Mouse (Mus musculus): ENCODE results near the gene Gid8.

Gene Gid8

DNA sequence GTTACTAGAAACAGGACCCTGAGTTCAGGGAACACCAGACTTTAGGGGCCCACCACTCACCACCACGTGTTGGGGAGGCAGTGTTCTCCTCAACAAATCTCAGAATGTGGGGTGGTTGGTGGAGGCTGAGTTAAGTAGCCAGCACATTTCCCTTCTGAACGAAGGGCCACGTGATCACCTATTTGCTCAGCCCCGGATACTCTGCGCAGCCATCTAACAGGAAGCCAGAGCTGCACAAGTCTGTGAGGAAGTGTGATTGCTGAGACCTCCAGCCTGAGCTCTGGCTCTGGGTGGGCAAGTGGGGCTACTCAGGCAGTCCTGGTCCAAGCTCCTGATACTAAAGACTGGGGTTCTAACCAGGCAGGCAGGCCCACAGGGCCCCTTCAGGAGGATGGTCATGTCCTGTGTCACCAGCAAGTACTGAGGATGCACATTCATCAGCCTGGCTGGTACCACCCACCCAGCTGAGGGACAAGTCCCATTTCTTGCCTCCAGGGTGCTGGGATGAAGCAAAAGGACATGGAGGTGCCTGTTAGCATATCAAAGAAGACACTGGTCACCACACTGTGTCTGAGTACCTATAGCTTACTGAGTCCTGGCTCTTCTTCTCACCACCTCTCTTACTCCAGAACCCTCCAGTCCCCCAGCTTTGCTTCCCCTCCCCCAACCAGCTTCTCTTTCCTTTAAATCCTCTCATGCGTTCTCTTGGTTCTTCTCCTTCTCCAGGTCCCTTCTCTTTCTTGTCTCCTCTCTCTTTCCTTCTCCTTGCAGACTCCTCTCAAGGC is 16.9 kb downstream of the Gid8 start:
- no peak for TF ChIP-seq GATA4 (IDR thresholded peaks at IDR 0.05; ENCODE audit: insufficient replicate concordance, low read length)

DNA sequence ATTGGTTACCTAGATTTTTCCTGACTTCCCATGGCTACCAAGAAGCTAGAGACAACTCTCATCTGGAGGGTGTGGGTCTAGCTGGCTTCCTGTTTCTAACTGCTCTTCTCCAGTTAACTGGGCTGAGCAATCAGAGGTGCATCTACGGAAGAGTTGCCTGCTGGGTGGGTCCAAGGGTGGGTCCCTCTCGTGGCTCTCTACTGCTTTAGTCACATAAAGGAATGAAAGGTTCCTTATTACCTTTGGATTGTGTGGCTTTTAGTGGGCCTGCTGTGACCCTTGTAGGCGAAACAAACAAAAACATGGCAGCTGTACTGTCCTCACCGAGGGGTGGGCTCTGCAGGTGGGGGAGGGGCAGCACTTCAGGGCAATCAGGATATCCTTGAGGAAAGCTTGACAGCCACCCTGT is 17.7 kb downstream of the Gid8 start:
- TF ChIP-seq GATA4 (IDR thresholded peaks at IDR 0.05; ENCODE audit: insufficient replicate concordance, low read length) = no peak

DNA sequence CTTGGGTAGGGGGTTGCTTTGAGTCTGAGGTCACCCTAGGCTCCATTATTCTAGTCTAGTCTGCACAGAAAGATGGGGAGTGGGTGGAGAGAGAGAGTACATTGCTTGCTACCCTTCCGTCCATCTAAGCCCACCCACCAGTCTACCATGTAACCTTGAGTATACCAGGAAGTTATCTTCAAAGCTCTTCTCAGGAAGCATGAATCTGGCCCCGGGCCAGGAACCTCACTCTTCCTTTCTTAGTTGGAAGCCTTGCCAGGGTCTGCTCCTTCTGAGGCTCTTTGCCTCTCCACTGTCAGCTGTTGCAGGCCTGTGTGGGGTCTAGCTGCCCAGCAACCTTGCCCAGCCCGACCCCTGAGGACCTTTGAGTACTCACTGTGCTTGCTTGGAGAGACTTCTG is 21.1 kb downstream of the Gid8 start:
- no peak for TF ChIP-seq GATA4 (IDR thresholded peaks at IDR 0.05; ENCODE audit: insufficient replicate concordance, low read length)

DNA sequence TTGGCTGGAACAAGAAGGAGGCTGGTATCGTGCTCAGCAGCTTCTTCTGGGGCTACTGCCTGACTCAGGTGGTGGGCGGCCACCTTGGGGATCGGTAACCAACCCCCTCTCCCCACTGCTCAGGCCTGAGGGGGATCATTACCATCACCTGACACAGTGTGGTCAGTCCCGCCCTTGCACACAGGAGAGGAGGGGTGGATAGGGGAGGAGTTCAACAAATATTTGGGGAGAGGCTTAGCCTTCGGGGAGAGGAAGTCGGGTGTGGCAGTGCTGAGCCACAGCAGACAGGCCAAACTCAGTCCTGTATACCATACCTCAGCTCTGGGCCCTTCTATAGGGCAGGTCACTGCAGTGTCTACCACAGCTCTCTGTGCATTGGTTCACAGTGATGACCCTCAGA is 22.1 kb downstream of the Gid8 start:
- no peak for TF ChIP-seq GATA4 (IDR thresholded peaks at IDR 0.05; ENCODE audit: insufficient replicate concordance, low read length)

DNA sequence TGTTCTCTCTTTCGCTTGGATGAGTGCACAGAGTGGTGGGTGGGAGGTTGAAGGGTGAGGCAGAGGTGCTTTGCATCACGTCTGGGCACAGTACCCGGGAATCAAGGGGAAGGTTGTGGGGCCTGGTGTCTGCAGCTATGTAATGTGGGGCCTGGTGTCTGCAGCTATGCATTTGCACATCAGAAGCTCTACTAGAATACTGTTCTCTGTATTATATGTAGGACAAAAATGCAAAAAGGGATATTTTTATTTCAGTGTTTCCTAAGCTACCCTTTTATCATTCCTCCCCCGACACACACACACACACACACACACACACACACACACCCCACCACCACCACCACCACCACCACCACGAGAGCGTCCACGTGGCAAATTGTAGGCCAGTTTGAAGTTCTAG is 25.3 kb downstream of the Gid8 start:
- TF ChIP-seq GATA4 (IDR thresholded peaks at IDR 0.05; ENCODE audit: insufficient replicate concordance, low read length) = no peak

DNA sequence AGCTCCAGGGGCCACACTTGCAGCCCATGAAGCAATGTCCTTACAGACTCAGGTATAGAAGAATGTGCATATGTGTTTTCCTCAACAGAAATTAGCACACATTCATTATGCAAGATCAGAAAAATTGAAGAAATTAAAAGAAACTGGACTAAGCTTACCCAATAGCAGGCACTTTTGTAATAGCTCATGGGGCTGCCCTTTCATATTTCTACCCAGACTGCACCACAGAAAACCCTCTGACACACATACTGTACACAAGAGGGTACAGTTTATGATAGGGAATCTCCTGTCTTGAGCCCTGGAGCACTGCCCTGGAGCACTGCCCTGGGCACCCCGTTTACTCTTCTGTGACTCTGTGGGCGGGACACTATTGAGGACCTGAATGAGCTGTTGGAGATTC is 28.1 kb downstream of the Gid8 start:
- TF ChIP-seq GATA4 (IDR thresholded peaks at IDR 0.05; ENCODE audit: insufficient replicate concordance, low read length) = no peak

DNA sequence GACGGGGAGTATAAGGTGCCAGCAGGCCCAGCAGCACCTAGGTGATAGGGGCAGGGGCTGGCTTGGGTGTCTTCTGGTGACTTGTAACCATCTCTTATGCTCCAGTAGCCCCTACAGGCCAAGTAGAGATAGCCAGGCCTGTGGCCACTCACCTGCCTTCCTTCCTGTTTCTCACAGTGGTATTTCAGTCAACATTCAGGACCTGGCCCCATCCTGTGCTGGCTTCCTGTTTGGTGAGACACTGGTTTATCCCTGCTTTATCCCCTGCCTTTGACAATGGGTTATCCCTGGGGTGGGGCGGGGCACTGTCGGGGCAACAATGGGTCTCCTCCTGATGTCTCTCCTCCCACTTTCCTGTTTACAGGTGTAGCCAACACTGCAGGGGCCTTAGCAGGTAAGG is 30.4 kb downstream of the Gid8 start:
- no peak for TF ChIP-seq GATA4 (IDR thresholded peaks at IDR 0.05; ENCODE audit: insufficient replicate concordance, low read length)

DNA sequence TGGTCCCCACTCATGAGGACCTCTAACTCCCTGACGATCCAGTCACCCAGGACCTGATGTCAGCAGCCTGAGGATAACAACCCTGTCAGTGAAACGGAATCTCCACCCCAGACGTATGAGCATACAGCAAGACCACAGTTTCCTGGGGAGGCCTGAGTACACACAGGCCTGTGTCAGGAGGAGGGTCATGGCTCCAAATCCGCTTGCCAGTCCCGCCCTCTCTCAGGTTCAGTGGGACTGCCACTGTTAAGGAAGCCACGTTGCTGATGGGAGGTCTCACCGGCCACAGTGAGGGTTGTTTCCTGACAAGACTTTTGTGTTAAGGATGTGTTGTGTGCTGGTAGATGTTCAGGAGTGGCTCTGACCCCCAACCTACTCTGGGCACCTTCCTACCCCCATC is 31.5 kb downstream of the Gid8 start:
- TF ChIP-seq GATA4 (IDR thresholded peaks at IDR 0.05; ENCODE audit: insufficient replicate concordance, low read length) = no peak

DNA sequence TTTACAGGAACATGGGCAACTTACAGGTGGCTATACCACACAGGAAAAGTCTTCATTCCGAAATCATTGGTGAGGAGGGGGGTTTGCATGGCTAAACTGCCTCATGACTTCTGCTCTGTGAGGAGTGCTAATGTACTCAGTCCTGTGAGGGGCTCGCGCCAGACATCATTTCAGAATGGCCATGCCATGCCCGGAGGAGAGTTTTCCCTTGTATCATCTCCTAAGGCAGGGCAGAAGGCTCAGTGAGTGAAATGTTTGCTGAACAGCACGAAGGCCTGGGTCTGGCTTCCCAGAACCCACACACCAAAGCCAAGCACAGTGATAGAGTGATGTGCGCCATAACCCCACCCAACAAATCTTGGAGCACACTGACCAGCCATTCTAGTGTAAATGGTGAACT is 32.9 kb downstream of the Gid8 start:
- TF ChIP-seq GATA4 (IDR thresholded peaks at IDR 0.05; ENCODE audit: insufficient replicate concordance, low read length) = no peak

DNA sequence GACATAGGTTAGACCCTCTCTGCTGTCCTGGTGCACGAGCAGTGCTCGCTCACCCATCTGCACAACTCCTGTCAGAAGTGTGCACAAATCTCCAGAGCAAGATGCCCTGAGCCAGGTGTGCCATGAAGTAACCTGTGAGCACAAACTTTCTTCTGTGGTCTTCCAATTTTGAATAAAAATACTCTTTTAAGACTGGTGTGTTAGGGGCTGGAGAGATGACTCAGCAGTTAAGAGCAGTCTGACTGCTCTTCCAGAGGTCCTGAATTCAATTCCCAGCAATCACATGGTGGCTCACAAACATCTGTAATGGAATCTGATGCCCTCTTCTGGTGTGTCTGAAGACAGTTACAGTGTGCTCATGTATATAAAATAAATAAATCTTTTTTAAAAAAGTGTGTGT is 33.4 kb downstream of the Gid8 start:
- TF ChIP-seq GATA4 (IDR thresholded peaks at IDR 0.05; ENCODE audit: insufficient replicate concordance, low read length) = no peak

DNA sequence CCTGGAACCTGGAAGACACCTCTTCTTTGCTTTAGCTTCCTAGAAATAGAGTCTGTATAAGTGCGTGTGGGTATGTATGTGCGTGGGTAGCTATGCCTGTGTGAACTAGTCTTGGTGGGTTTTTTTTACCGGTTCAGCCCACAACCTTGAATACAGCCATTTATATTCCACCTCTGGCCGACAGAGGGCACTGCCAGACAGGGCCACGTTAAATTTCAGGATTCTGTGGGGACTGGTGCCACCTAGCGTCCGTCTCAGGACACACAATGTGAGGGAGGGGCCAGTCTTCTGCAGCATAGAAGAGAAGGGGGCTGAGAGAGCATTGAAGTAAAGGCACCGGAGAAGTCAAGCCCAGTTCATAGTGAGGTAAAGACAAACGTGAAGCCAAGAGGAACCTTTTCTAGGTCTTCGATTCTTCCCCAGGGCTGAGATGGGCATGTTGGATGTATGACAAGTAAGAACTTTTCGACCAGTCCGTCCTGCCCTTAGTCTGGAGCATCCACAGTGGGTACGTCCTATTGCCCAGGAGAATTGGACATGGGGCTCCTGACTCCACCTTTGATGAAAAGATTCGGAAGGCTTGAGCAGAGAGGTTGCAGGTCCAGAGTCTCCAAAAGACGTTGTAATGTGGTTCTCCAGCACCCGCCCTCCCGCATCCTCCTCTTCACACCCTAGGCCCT is 35.5 kb downstream of the Gid8 start:
- no peak for TF ChIP-seq GATA4 (IDR thresholded peaks at IDR 0.05; ENCODE audit: insufficient replicate concordance, low read length)

DNA sequence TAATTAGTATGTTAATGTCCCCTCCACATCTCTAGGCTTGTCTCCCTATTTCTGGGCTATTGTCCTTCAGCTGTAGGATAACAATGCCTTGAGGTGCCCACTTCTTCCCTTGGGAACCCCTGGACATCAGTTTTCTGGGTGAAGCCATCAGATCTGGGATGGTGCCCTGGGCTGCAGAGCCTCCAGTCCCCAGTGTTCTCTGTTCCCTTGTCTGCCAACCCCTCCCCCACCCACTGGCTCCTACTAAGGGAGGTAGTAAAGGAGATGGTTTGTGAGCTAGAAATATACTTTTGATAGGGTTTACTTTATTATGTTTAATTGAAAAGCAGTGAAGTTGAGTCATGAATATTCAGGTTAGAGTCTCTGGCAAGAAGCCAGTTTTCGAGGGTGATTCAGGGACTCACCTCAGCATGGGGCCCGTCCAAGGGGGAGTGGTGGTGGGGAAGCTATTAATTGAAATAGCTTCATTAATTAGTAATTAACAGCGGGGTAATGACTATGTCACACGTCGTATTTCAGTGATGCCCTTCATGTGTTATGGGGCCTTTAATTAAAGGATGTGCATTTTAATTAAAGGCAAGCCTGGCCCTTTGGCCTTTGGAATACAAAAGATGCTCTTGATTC is 36.8 kb downstream of the Gid8 start:
- TF ChIP-seq GATA4 (IDR thresholded peaks at IDR 0.05; ENCODE audit: insufficient replicate concordance, low read length) = no peak

DNA sequence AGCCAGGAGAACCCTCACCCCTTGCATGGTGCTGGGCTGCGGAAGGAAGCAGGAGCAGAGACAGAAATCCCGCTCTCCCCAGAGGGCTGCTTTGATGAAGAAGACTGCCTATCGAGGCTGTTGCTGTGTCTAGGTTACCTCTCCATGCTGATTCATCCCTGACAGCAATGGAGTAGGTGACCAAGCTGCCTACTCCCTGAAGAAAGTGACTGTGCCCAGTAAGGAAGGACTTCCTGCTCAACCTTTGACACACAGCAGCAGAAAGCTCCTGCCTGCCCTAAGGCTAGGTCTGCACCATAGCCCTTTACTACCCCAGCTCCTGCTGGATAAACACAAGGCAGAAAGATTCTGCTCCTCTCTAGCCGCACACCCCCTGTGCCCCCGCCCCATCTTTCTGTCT is 39.0 kb downstream of the Gid8 start:
- no peak for TF ChIP-seq GATA4 (IDR thresholded peaks at IDR 0.05; ENCODE audit: insufficient replicate concordance, low read length)

DNA sequence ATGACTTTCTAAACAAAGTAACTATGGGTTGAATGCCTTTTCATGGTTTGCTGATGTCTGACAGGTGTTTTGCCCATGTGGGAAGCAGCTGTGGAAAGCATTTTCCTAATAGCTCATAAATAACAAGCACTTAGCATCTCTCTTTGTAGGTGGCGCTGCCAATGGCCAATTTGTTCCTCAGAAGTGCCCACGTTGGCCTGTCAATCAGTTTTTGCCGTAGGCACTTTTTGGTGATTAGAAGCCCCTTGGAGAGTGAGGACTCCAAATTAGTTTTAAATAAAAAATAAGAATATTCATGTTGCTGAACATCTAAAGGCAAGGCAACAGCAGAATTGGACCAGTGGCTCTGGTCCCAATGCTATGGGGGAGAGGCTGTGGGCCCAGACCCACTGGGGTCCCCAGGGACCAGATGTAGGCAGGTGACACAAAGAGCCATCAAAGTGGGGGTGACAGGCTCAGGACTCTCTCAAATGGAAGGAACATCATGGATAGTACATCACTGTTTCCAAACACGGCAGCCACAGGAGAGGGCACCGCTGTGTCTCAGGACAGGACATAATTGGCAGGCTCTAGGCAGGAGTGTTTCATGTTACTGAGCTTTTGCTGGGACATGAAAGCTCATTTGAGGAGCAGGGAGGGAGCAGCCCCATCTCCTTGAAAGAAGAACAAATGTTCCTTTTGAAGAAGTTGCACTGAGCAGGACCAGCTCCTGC is 45.2 kb downstream of the Gid8 start:
- no peak for TF ChIP-seq GATA4 (IDR thresholded peaks at IDR 0.05; ENCODE audit: insufficient replicate concordance, low read length)

DNA sequence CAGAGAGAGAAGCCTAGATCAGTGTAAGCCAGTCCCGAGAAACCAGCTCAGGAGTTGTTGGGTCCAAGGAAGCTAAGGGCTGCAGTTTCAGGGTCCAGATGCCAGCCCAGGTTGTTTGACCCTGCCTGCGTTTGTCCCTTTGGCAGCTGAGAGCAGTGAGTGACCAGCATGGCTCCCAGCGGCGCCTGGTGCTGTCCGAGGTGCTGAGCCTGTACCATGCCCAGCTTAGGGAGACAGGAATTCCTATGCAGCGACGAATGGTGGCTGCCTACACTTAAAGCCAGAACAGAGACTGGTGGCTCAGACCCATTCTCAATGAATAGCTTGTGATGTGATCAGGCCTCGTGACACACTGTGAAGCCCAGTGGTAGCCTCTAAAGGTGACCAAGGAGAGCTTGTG is 46.0 kb downstream of the Gid8 start:
- no peak for TF ChIP-seq GATA4 (IDR thresholded peaks at IDR 0.05; ENCODE audit: insufficient replicate concordance, low read length)

DNA sequence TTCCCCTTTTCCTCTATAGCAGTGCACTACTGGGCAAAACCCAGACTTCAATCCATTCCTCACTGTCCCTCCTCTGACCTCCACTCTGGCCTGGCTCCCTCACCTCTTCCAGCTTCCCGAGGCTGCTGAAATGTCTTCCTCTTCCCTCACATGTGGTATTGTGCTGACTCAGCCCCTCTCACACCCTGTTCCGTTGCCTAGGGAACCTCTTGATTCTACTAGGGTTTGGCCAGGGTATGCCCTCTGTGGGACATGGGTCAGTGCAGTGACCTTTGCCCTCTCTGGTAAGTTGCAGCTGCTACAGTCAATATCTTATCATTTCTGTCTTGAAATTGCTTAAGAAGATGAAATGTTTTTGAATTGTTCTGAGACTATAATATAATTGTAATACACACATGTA is 46.9 kb downstream of the Gid8 start:
- TF ChIP-seq GATA4 (IDR thresholded peaks at IDR 0.05; ENCODE audit: insufficient replicate concordance, low read length) = no peak

All from liver, adult (tissue).